Mouse (Mus musculus) small intestine, adult 2 months (tissue): ENCODE results near the gene Grpel1. TPM values are rescaled to one million over a fixed set of nuclear protein-coding genes. Genes with fewer than 3 reads are reported as not detected.

Source experiments
- H3K27ac ChIP-seq: fragments of 200-500 bp; 2 replicates; pipeline ENCODE4 v1.5.1; 2012; ENCODE audit warnings: low read depth, low read length, control low read depth, inconsistent platforms; ENCODE audit not compliant: insufficient read depth
- H3K27me3 ChIP-seq: fragments of 200-500 bp; 2 replicates; pipeline ENCODE4 v1.6.1; 2012; ENCODE audit warnings: mild to moderate bottlenecking, moderate library complexity, low read length, inconsistent platforms; ENCODE audit not compliant: control insufficient read depth, insufficient read depth
- H3K36me3 ChIP-seq: fragments of 200-500 bp; 2 replicates; pipeline ENCODE4 v1.6.1; 2012; ENCODE audit warnings: mild to moderate bottlenecking, low read length, control low read depth, inconsistent platforms; ENCODE audit not compliant: control insufficient read depth, insufficient read depth
- H3K4me1 ChIP-seq: fragments of 200-500 bp; 2 replicates; pipeline ENCODE4 v1.6.1; 2012; ENCODE audit warnings: low read length, inconsistent platforms, mixed read lengths; ENCODE audit not compliant: control insufficient read depth, insufficient read depth, insufficient read length
- H3K4me3 ChIP-seq: fragments of 200-500 bp; 2 replicates; pipeline ENCODE4 v1.5.1; 2012; ENCODE audit warnings: low read depth, mild to moderate bottlenecking, control low read depth, inconsistent platforms, low read length, moderate library complexity
- CTCF ChIP-seq: fragments of 200-500 bp; IDR thresholded peaks from 2 replicates; pipeline ENCODE4 v1.5.1; 2012; ENCODE audit warnings: low read depth, mild to moderate bottlenecking, control low read depth, inconsistent platforms, low read length, moderate library complexity, mixed read lengths; ENCODE audit not compliant: insufficient replicate concordance, insufficient read length; ENCODE audit errors: extremely low read depth
- POLR2A ChIP-seq: fragments of 200-500 bp; IDR thresholded peaks from 2 replicates; pipeline ENCODE4 v1.6.1; 2012; ENCODE audit warnings: low read depth, mild to moderate bottlenecking, control low read depth, inconsistent platforms, low read length, moderate library complexity
- WGBS: fragments of 180-500 bp; shearing (Covaris S2); methylation state at CpG from one replicate; pipeline ENCODE4 v1.1.7; 2018; 5-methylcytosine and 5-hydroxymethylcytosine counted together
- polyA plus RNA-seq: library from polyadenylated mRNA; depleted of rRNA; stranded (reverse); fragments of >200 nt; gene quantifications from 2 replicates; pipeline ENCODE4 v1.2.3, GENCODE M21; 2012

Grpel1 gene
- polyA plus RNA-seq, 1 experiment: 9.0 TPM

GRCm38 (mm10) chr5:36431711-36432110 lies 33.1 kb upstream of the Grpel1 start:
- WGBS: 70% methylated on average over 2 of the region's 2 CpGs

GRCm38 (mm10) chr5:36434398-36434967 lies 30.3 kb upstream of the Grpel1 start:
- TF ChIP-seq CTCF: no peak
- no peak for TF ChIP-seq POLR2A
- 73% methylated on average over 9 of the region's 9 CpGs for WGBS
- Histone ChIP-seq H3K4me3 (no peak overlapping the region), H3K27ac (no peak overlapping the region), H3K36me3 (no peaks in the 10 kb centered on the region), H3K27me3 (no peaks in the 10 kb centered on the region), H3K4me1 (no peaks in the 10 kb centered on the region)

More at GRCm38 (mm10) chr5:36431711-36432110, 33.1 kb upstream of the Grpel1 start:
- no peak overlapping the region for H3K27ac ChIP-seq
- H3K4me1 ChIP-seq: no peaks in the 10 kb centered on the region
- TF ChIP-seq POLR2A: no peak
- TF ChIP-seq CTCF: no peak
- H3K36me3 ChIP-seq: no peaks in the 10 kb centered on the region
- H3K27me3 ChIP-seq: no peaks in the 10 kb centered on the region
- no peak overlapping the region for H3K4me3 ChIP-seq

GRCm38 (mm10) chr5:36436858-36437257 lies 27.9 kb upstream of the Grpel1 start:
- no peak overlapping the region for H3K27ac ChIP-seq
- no peaks in the 10 kb centered on the region for H3K27me3 ChIP-seq
- H3K4me3 ChIP-seq: no peak overlapping the region
- TF ChIP-seq CTCF: no peak
- 61% methylated on average over 4 of the region's 4 CpGs for WGBS
- no peaks in the 10 kb centered on the region for H3K36me3 ChIP-seq
- H3K4me1 ChIP-seq: no peaks in the 10 kb centered on the region

DNA sequence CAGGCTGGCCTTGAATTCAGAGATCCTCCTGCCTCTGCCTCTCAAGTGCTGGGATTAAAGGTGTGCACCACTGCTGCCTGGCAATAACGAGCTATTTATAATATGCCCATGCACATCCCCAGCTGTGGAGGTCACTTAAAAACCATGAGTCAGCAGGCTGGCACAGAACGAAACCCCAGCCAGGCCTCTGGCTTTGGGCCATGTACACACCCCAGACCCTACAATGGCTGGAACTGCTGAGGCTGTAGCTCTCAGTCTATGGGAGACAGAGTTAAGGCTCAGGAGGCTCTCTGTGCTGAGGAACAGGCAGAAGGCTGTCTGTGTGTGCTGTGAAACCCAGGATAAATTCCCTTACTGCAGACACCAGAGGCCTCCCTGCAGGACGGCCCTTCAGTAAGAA lies 24.1 kb upstream of the Grpel1 start:
- Histone ChIP-seq H3K4me3 (no peak overlapping the region), H3K27ac (no peak overlapping the region), H3K4me1 (no peaks in the 10 kb centered on the region), H3K36me3 (no peaks in the 10 kb centered on the region), H3K27me3 (no peaks in the 10 kb centered on the region)
- 43% methylated on average over 3 of the region's 3 CpGs for WGBS
- TF ChIP-seq POLR2A (no peak), CTCF (no peak)

- TF ChIP-seq CTCF (no peak), POLR2A (no peak)
- H3K27me3 ChIP-seq: no peaks in the 10 kb centered on the region
- H3K27ac ChIP-seq: no peak overlapping the region
- peaks cover 3% of the 10 kb centered on the region for H3K4me1 ChIP-seq
- no peaks in the 10 kb centered on the region for H3K36me3 ChIP-seq
- 63% methylated on average over 4 of the region's 4 CpGs for WGBS
- no peak overlapping the region for H3K4me3 ChIP-seq
Observed at GRCm38 (mm10) chr5:36444611-36445010, 20.2 kb upstream of the Grpel1 start.

DNA sequence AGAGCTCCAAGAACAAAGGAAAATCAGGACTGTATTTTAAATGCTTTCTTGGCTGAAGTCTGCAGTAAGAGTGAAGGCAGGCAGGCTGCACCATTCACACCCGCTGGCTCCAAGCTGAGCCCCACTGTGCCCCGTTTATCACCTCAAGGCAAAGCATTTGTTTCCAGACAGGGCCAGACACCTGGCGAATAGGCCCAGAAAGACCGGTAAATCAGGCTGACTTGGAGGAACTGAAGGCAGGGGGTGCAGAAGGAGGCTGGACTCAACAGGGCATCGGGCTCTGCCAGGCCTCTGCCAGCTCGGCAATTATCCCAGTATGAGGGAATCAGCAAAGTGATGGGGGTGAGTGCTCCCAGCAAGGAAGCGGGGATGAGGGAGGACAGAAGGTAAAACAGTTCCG lies 19.8 kb upstream of the Grpel1 start:
- no peak for TF ChIP-seq CTCF
- TF ChIP-seq POLR2A: no peak
- Histone ChIP-seq H3K4me3 (no peak overlapping the region), H3K27me3 (no peaks in the 10 kb centered on the region), H3K27ac (no peak overlapping the region), H3K36me3 (no peaks in the 10 kb centered on the region), H3K4me1 (peaks cover 3% of the 10 kb centered on the region)
- 35% methylated on average over 8 of the region's 8 CpGs for WGBS

DNA sequence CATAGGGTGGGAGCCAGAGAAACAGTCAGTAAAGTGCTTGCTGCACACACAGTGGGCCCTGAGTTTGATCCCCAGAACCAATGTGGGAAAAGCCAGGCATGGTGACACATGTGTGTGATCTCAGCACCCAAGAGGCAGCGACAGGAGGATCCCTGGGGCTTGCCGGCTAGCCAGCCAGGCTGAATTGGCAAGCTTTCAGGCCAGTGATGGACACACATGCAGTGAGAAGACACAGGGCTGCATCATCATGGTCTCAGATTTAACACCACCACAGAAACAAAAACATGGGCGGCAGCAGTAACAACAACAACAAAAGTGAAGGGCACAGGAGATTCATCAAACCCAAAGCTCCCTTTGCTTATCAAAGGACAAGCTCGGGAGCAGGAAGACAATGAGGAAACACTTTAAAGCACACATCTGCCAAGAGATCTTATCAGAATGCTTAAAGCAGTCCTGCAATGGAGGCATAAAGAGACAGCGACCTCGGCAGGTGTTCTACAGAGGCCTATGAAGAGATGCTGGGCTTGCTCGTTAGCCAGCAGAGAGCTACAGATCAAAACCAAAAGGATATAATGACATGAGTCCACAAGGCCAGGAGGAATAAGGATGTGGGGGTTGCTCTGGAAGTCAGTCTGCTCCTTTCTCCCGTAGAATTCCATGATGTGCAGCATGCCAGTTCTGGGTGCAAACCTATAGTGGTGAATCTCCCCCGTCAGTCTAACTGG lies 18.5 kb upstream of the Grpel1 start:
- peaks cover 3% of the 10 kb centered on the region for H3K4me1 ChIP-seq
- no peaks in the 10 kb centered on the region for H3K27me3 ChIP-seq
- H3K27ac ChIP-seq: no peak overlapping the region
- H3K4me3 ChIP-seq: no peak overlapping the region
- H3K36me3 ChIP-seq: no peaks in the 10 kb centered on the region
- TF ChIP-seq POLR2A (no peak), CTCF (no peak)
- WGBS: 27% methylated on average over 9 of the region's 9 CpGs
